Mouse (Mus musculus): ENCODE measurements around the gene Tcf3. TPM values are rescaled to one million over a fixed set of nuclear protein-coding genes. Genes with fewer than 3 reads are reported as not detected.

Tcf3 gene
- total and polyA plus RNA-seq, 3 experiments, result 125 to 258 TPM; not detected in 1

GRCm38 (mm10) chr10:80417841-80418240 lies 15.6 kb downstream of the Tcf3 start:
- Histone ChIP-seq H3K27ac (ENCODE audit: control insufficient read depth, low read depth, low read length) (no peak overlapping the region), H3K36me3 (ENCODE audit: control insufficient read depth in 1 of 2, insufficient read depth in 2 of 2, low read length in 2 of 2) (peaks cover 10 to 29% of the 10 kb centered on the region in 2 experiments; a peak in 3 of 4 replicates), H3K4me3 (ENCODE audit: control insufficient read depth in 1 of 2, insufficient read depth in 1 of 2, low read depth in 2 of 2, low read length in 2 of 2) (no peak overlapping the region), H3K9ac (ENCODE audit: control insufficient read depth, low read depth, low read length, poor library complexity, severe bottlenecking) (no peak overlapping the region), H3K79me2 (ENCODE audit: control insufficient read depth, insufficient read depth, low read length, poor library complexity) (peaks cover 4% of the 10 kb centered on the region), H3K9me3 (replicated peaks; ENCODE audit: insufficient read depth, low read length) (no peaks in the 10 kb centered on the region), H3K4me1 (ENCODE audit: control insufficient read depth in 1 of 2, insufficient read depth in 2 of 2, low read length in 2 of 2) (peaks cover 13 to 42% of the 10 kb centered on the region in 2 experiments), H3K27me3 (ENCODE audit: control insufficient read depth in 1 of 2, insufficient read depth in 2 of 2, low read length in 2 of 2) (no peaks in the 10 kb centered on the region)
- TF ChIP-seq CHD1 (IDR thresholded peaks at IDR 0.05; ENCODE audit: low read depth, low read length), result no peak
- no peak for TF ChIP-seq TCF12 (IDR thresholded peaks at IDR 0.05; ENCODE audit: low read depth, low read length)
- TF ChIP-seq TAL1 (IDR thresholded peaks at IDR 0.05; ENCODE audit: low read length), result no peak
- no peak for TF ChIP-seq EP300 (IDR thresholded peaks at IDR 0.05; ENCODE audit: low read depth in 1 of 2, low read length in 2 of 2)
- TF ChIP-seq CTCF (IDR thresholded peaks at IDR 0.05 in 2 of 3, conservative IDR thresholded peaks at IDR 0.05 in 1 of 3; ENCODE audit: control insufficient read depth in 1 of 3, insufficient read depth in 1 of 3, low read depth in 2 of 3, low read length in 3 of 3, poor library complexity in 1 of 3, severe bottlenecking in 1 of 3), result no peak
- no peak for TF ChIP-seq ZNF384 (IDR thresholded peaks at IDR 0.05; ENCODE audit: low read depth, low read length)
- TF ChIP-seq POLR2AphosphoS2 (IDR thresholded peaks at IDR 0.05; ENCODE audit: low read length), result no peak
- TF ChIP-seq BHLHE40 (IDR thresholded peaks at IDR 0.05; ENCODE audit: borderline replicate concordance, low read depth, low read length), result no peak
- TF ChIP-seq E2F4 (IDR thresholded peaks at IDR 0.05; ENCODE audit: borderline replicate concordance, low read depth, low read length), result no peak
- TF ChIP-seq NELFE (IDR thresholded peaks at IDR 0.05; ENCODE audit: low read depth, low read length), result no peak
- no peak for TF ChIP-seq SMC3 (IDR thresholded peaks at IDR 0.05; ENCODE audit: low read depth, low read length)
- DNase-seq (ENCODE audit: low read depth, low spot score), result no peak

DNA sequence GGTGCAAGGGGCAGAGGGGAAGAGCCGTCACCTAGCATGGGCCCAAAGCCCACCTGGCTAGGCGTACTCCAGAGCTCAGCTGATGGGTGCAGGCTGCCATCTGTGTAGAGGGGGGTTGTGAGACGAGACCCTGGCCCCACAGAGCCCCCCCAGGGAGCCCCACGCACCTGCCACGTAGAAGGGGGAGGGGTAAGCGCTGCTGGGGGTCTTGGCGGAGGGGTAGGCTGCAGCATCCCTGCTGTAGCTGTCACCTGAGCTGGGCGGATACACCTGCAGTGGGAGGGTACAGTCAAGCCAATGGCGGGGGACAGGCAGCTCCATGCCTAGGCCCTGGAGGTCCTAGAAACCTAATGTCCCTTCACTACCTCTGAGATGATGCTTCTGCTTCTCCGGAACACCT lies 16.1 kb downstream of the Tcf3 start:
- TF ChIP-seq MAX (IDR thresholded peaks at IDR 0.05; ENCODE audit: low read length) (no peak), GABPA (IDR thresholded peaks at IDR 0.05; ENCODE audit: low read depth, low read length) (no peak), MYB (IDR thresholded peaks at IDR 0.05; ENCODE audit: low read depth, low read length) (no peak), ZKSCAN1 (IDR thresholded peaks at IDR 0.05; ENCODE audit: low read depth, low read length) (no peak), UBTF (IDR thresholded peaks at IDR 0.05; ENCODE audit: borderline replicate concordance, insufficient read depth, low read depth, low read length) (no peak), TCF12 (IDR thresholded peaks at IDR 0.05; ENCODE audit: low read depth, low read length) (no peak), POLR2A (IDR thresholded peaks at IDR 0.05; ENCODE audit: control insufficient read depth in 1 of 2, insufficient read depth in 1 of 2, low read depth in 1 of 2, low read length in 2 of 2, poor library complexity in 1 of 2) (no peak; a peak in 1 of 4 replicates), CHD2 (IDR thresholded peaks at IDR 0.05; ENCODE audit: low read length) (no peak)
- no peak for DNase-seq (ENCODE audit: low read depth, low spot score)
- H3K4me1 ChIP-seq (ENCODE audit: control insufficient read depth in 1 of 2, insufficient read depth in 2 of 2, low read length in 2 of 2), result peaks cover 9 to 37% of the 10 kb centered on the region in 2 experiments
- H3K4me3 ChIP-seq (ENCODE audit: control insufficient read depth in 1 of 2, insufficient read depth in 1 of 2, low read depth in 2 of 2, low read length in 2 of 2), result no peak overlapping the region
- no peak overlapping the region for H3K9ac ChIP-seq (ENCODE audit: control insufficient read depth, low read depth, low read length, poor library complexity, severe bottlenecking)
- no peak overlapping the region for H3K27ac ChIP-seq (ENCODE audit: control insufficient read depth, low read depth, low read length)
- peaks cover 10 to 25% of the 10 kb centered on the region in 2 experiments; a peak in 3 of 4 replicates for H3K36me3 ChIP-seq (ENCODE audit: control insufficient read depth in 1 of 2, insufficient read depth in 2 of 2, low read length in 2 of 2)
- H3K79me2 ChIP-seq (ENCODE audit: control insufficient read depth, insufficient read depth, low read length, poor library complexity), result peaks cover 1% of the 10 kb centered on the region
- H3K27me3 ChIP-seq (ENCODE audit: control insufficient read depth in 1 of 2, insufficient read depth in 2 of 2, low read length in 2 of 2), result no peaks in the 10 kb centered on the region
- no peaks in the 10 kb centered on the region for H3K9me3 ChIP-seq (replicated peaks; ENCODE audit: insufficient read depth, low read length)
